Mouse (Mus musculus) myocyte (in vitro differentiated cells): ENCODE results near the gene Slc24a3.

Experiments
- E2F4 ChIP-seq: IDR thresholded peaks from one replicate; pipeline ENCODE4 v1.6.1; 2011; ENCODE audit warnings: mild to moderate bottlenecking, control low read depth, moderate library complexity; ENCODE audit not compliant: insufficient read depth
- MAX ChIP-seq: IDR thresholded peaks from one replicate; pipeline ENCODE4 v1.6.1; 2011; ENCODE audit warnings: low read depth, mild to moderate bottlenecking, control low read depth
- MYOD1 ChIP-seq, 3 experiments: IDR thresholded peaks; one replicate each; pipeline ENCODE4 v1.6.1; 2011; ENCODE audit warnings: control low read depth in 2 of 3, low read depth in 2 of 3, mild to moderate bottlenecking in 2 of 3, moderate library complexity in 1 of 3; ENCODE audit not compliant: insufficient read length in 2 of 3, control insufficient read depth in 1 of 3
- MYOG ChIP-seq, 3 experiments: IDR thresholded peaks; one replicate each; pipeline ENCODE4 v1.6.1; 2011; ENCODE audit warnings: control low read depth in 2 of 3, low read depth in 2 of 3, mild to moderate bottlenecking in 2 of 3; ENCODE audit not compliant: insufficient read length in 2 of 3, control insufficient read depth in 1 of 3, insufficient read depth in 1 of 3
- POLR2A ChIP-seq: IDR thresholded peaks from one replicate; pipeline ENCODE4 v1.6.1; 2011; ENCODE audit warnings: low read depth, mild to moderate bottlenecking, control low read depth, moderate library complexity; ENCODE audit not compliant: insufficient read length
- POLR2AphosphoS2 ChIP-seq: IDR thresholded peaks from one replicate; pipeline ENCODE4 v1.6.1; 2011; ENCODE audit warnings: low read depth, control low read depth; ENCODE audit not compliant: insufficient read length
- TCF12 ChIP-seq: IDR thresholded peaks from one replicate; pipeline ENCODE4 v1.6.1; 2011; ENCODE audit warnings: mild to moderate bottlenecking, control low read depth; ENCODE audit not compliant: poor library complexity, insufficient read depth, severe bottlenecking
- USF1 ChIP-seq: IDR thresholded peaks from one replicate; pipeline ENCODE4 v1.6.1; 2011; ENCODE audit warnings: low read depth, mild to moderate bottlenecking, control low read depth, moderate library complexity

DNA sequence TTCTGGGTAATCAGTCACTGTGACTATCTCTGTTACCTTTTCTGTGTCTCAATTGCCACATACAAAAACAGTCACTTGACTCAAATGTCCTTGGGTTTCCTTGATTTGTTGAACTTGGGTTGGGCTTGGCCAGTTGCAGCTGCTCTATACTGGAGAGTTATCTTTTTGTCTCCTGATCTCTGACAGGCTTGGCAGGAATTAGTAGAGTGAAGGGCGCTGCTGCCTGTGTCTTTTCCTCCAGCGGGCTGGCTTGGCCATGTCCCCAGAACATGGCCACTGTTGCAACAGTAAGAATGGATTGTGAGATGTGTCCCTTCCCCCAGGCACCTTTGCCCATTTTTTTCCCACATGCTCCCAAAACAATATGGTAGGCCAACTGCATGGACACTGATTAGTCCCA is 340.1 kb downstream of the Slc24a3 start:
- TF ChIP-seq E2F4 (no peak), POLR2A (no peak), USF1 (no peak), MAX (no peak), POLR2AphosphoS2 (no peak), TCF12 (no peak), MYOG (IDR thresholded peaks at IDR 0.05; ENCODE audit: control insufficient read depth in 1 of 3, insufficient read depth in 1 of 3, insufficient read length in 2 of 3, low read depth in 2 of 3) (no peak), MYOD1 (IDR thresholded peaks at IDR 0.05; ENCODE audit: control insufficient read depth in 1 of 3, insufficient read length in 2 of 3, low read depth in 2 of 3) (no peak)
